Mouse (Mus musculus): ENCODE measurements around the gene Morn3.

DNA sequence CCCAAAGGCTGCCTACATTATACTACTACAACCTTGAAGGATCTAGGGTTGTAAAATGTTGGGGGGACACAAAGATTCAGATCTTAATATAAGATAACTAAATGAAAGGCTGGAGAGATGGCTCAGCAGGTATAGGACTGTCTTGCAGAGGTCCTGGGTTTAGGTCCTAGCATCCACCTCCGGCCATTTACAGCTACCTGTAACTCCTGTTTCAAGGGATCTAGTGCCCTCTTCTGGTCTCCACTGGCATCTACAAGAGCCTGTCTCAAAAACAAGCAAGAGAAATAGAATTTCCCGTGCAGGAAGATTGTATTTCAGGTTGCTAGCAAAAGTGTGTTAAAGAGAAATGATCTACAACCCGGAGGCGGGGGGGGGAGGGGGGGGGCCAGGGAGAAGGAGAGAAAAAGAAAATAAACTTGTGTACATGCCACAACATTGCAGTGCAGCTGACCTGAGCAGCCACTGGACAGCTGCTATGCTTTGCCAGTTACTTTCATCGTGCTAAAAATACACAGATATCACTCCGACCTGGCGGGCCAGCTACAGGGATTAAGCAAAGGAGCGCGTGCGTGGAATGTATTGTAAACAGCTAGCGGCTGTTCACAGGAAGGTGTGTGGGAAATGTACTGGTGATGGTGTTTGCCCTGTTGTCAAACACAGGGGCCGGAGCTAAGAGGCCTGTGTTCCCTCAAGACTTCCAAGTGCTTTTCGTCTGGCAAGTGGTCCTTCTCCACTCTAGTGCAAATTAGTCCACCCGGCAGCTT, 13.1 kb upstream of the Morn3 start:
- TF ChIP-seq POLR2A (IDR thresholded peaks at IDR 0.05; ENCODE audit: low read depth, low read length) (no peak), EP300 (IDR thresholded peaks at IDR 0.05; ENCODE audit: low read length) (no peak), MAX (IDR thresholded peaks at IDR 0.05; ENCODE audit: low read length) (no peak)
